Mouse (Mus musculus) activated CD4-positive, CD25-positive, alpha-beta regulatory T cell, adult 4 months (primary cell): Measurements from ENCODE around the gene Cldn34b2. TPM values are rescaled to one million over a fixed set of nuclear protein-coding genes. Genes with fewer than 3 reads are reported as not detected.
"Not testable (repeated sequence)": the region's sequence is repeated elsewhere in the genome, so short reads cannot be mapped to it uniquely, and the experiment has no call there.

Source experiments
- ATAC-seq: one replicate; pipeline ENCODE4 v1.8.0; 2017
- polyA plus RNA-seq, 2 experiments: library from polyadenylated mRNA; unstranded; fragments of 100-300 nt; shearing (Covaris generic); gene quantifications; one replicate each; pipeline ENCODE4 v1.2.1; 2017

The Cldn34b2 gene
- polyA plus RNA-seq, result not detected

GRCm38 (mm10) chrX:155128312-155128711 lies at the start of gene Cldn34b2:
TSS of gene Cldn34b2 (minus strand) at chrX:155128412.
- not testable (repeated sequence) for ATAC-seq

DNA sequence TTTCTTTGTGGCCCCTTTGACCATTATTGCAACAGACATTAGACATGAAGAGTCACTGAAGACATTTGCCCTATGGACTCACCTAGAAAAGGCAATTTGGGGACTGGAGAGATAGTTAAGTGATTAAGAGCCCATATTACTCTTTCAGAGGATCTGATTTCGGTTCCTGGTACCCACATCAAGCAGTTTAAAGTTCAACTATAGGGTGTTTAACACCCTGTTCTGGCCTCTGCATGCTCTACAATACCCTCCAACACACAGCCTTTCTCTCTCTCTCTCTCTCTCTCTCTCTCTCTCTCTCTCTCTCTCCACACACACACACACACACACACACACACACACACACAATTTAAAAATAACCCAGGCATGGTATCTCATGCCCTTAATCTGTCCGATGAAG lies 49.4 kb upstream of the Cldn34b2 start:
- no peak for ATAC-seq

DNA sequence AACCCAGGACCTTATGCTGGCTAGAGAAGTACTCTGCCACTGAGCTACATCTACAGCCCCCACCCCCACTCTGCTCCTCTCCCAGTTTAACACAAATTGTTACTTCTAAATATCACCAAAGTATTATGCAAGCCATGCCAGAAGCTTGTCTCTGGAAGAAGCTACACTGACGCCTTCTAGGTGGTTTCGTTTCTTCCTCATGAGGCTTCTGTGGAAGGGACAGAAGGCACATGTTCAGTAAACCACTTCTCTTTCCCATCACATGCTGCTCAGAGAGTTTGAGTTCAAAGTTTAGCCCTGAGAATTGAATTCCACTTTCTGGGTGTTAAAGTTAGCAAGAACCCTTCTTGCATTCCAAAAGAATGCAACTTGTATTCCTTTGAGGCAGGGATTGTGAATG lies 49.0 kb upstream of the Cldn34b2 start:
- ATAC-seq, result no peak

DNA sequence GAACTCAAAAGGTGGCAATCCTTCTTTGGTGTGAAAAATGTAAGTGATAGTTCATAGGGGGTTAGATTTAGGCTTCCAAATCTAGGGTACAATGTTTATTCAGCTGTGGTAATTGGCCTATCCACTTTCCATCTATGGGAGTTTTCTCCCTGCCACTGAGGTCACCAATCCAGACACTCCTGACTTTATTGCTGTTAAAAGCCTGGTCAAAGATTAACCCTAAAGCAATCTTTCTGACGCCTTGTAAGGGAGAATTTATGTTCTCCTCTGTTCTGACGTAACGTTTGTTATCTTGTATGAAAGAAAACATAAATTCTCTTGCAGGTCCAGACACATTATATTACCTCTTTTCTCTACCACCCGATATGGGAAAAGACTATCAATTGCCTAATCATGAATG lies 47.4 kb upstream of the Cldn34b2 start:
- no peak for ATAC-seq

GRCm38 (mm10) chrX:155172310-155172709 lies 44.1 kb upstream of the Cldn34b2 start:
- no peak for ATAC-seq

GRCm38 (mm10) chrX:155171754-155172153 lies 43.5 kb upstream of the Cldn34b2 start:
- no peak for ATAC-seq

GRCm38 (mm10) chrX:155169886-155170285 lies 41.7 kb upstream of the Cldn34b2 start:
- no peak for ATAC-seq

DNA sequence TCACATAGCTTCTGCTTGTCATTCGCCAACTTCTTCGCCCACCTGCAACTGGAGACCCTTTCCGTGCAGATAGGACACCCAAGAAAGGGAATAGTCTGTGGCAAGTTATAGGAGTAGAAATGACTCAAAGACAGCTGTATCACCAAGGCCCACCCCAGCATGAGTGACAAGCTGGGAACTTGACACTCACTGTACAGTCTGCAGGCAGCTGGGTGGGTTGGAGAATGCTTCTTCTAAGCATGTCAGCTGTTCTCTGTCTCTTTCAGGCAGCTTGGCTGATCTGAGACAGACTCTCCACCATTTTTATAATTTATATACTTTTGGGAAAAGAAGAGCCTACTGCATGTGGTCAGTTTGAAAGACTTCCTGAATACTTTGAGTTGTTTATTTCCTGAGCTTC lies 39.5 kb upstream of the Cldn34b2 start:
- ATAC-seq, result no peak

DNA sequence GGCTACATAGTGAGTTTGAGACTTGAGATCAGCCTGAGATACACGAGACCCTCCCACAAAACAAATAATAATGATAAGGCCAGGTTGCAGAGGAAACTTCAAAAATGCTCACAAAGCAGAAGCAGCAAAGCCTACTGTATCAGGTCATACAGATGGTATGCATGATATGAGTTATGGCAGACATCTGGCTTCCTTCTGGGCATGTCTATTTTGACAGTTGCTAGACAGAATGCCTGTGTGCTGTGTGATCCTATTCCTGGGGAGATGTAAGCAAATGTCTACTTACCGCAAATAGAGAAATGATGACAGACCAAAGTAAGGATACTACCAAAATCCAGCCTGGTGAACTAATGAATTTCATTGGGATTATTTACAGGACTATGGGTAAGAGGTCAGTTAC lies 38.1 kb upstream of the Cldn34b2 start:
- no peak for ATAC-seq

GRCm38 (mm10) chrX:155163553-155163952 lies 35.3 kb upstream of the Cldn34b2 start:
- ATAC-seq, result no peak

DNA sequence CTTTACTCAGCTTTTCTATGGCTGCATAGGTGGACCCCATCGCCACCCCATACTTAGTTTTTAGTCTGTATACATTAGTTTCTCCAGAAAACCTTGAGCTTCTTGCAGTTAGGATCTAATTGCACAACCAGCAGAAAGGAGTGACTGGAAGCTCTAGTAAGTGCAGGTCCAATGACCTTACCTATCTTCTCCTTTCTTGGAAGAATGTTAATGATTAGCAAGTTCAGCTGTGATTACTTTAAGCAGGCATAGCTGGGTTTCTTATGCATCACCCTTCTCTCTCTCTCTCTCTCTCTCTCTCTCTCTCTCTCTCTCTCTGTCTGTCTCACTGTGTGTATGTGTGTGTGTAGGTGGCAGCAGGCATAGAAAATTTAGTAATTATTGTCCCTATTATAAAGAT lies 23.7 kb upstream of the Cldn34b2 start:
- no peak for ATAC-seq

- ATAC-seq, result peak; percentile 57
Measured at GRCm38 (mm10) chrX:155144718-155145117, 16.5 kb upstream of the Cldn34b2 start.

GRCm38 (mm10) chrX:155098024-155098423 lies 30.2 kb downstream of the Cldn34b2 start:
- ATAC-seq, result no peak

DNA sequence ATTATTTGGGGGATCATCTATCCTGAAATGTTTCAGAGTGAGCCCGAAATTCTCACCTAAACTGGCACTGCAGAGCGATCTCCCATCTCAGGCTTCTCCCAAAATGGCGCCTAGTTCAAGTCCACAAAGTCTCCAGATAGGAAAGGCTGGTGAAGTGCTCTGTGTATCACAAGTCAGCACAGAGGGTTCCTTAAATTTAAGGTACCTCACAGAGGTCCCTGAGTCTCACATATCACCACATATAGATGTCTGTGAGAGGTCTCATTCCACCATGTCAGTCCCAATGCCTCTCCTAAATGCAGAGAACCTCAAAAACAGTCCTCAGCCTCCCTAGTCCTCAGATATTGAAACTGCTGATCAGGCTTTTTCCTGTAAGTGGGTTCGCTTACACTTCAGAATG lies 34.6 kb downstream of the Cldn34b2 start, which contains the start of gene Magea2:
Gene Magea2 (minus strand): TSS at position 101 of the 400 bp plus-strand sequence.
- not testable (repeated sequence) for ATAC-seq

- not testable (repeated sequence) for ATAC-seq
Measured at GRCm38 (mm10) chrX:155089693-155090092, 38.5 kb downstream of the Cldn34b2 start, which contains the start of gene Magea1. TSS of gene Magea1 (minus strand) at chrX:155089793.

Other genes with a start within 250 kb of the Cldn34b2 start
- not detected for gene Cldn34b1, start 238.1 kb downstream of the Cldn34b2 start, polyA plus RNA-seq
- not detected for gene Magea6, start 192.4 kb downstream of the Cldn34b2 start, polyA plus RNA-seq
- gene Magea3, start 178.9 kb downstream of the Cldn34b2 start, polyA plus RNA-seq, result not detected
- not detected for gene Magea8, start 132.6 kb downstream of the Cldn34b2 start, polyA plus RNA-seq
- gene Magea5, start 65.3 kb downstream of the Cldn34b2 start, polyA plus RNA-seq, result not detected
- gene Magea1, start 38.6 kb downstream of the Cldn34b2 start, polyA plus RNA-seq, result not detected
- gene Magea2, start 34.7 kb downstream of the Cldn34b2 start, polyA plus RNA-seq, result not detected
- gene Sat1, start 88.0 kb upstream of the Cldn34b2 start, polyA plus RNA-seq, result 100 to 1,000 TPM; 467 to 490 TPM
- 100 to 1,000 TPM; 113 to 123 TPM for gene Acot9, start 134.0 kb upstream of the Cldn34b2 start, polyA plus RNA-seq
- gene Prdx4, start 212.3 kb upstream of the Cldn34b2 start, polyA plus RNA-seq, result 10 to 100 TPM; 53.5 to 53.6 TPM